Mouse (Mus musculus) intestine, embryonic 16.5 days (tissue): ENCODE data around the gene Dlg2. TPM values are rescaled to one million over a fixed set of nuclear protein-coding genes. Genes with fewer than 3 reads are reported as not detected.
A peak's percentile ranks its signal among the peaks of the same experiment; 100 is the strongest.

Experiments
- ATAC-seq: fragments of 200-750 bp; cut with Nextera tagmentation; 2 replicates; pipeline ENCODE4 v1.8.0; 2017; ENCODE audit warnings: moderate TSS enrichment, moderate library complexity
- H3K27ac ChIP-seq: fragments of 300-500 bp; sonication (generic); 2 replicates; pipeline ENCODE4 v1.5.1; 2014; ENCODE audit warnings: mild to moderate bottlenecking, low read length
- H3K27me3 ChIP-seq: fragments of 300-500 bp; sonication (generic); replicated peaks from 2 replicates; pipeline ENCODE4 v1.6.1; 2014; ENCODE audit warnings: low read length, control low read depth, mixed read lengths; ENCODE audit not compliant: control insufficient read depth, insufficient read depth
- H3K36me3 ChIP-seq: fragments of 300-500 bp; sonication (generic); 2 replicates; pipeline ENCODE4 v1.6.1; 2014; ENCODE audit warnings: low read length, control low read depth; ENCODE audit not compliant: control insufficient read depth, insufficient read depth
- H3K4me1 ChIP-seq: fragments of 300-500 bp; sonication (generic); 2 replicates; pipeline ENCODE4 v1.6.1; 2014; ENCODE audit warnings: low read length, control low read depth, mixed read lengths; ENCODE audit not compliant: control insufficient read depth, insufficient read depth
- H3K4me2 ChIP-seq: fragments of 300-500 bp; sonication (generic); 2 replicates; pipeline ENCODE4 v1.6.1; 2014; ENCODE audit warnings: low read depth, low read length, control low read depth
- H3K4me3 ChIP-seq: fragments of 300-500 bp; sonication (generic); 2 replicates; pipeline ENCODE4 v1.5.1; 2014; ENCODE audit warnings: mild to moderate bottlenecking, low read length
- H3K9ac ChIP-seq: fragments of 300-500 bp; sonication (generic); 2 replicates; pipeline ENCODE4 v1.6.1; 2014; ENCODE audit warnings: low read depth, low read length
- H3K9me3 ChIP-seq: fragments of 300-500 bp; sonication (generic); 2 replicates; pipeline ENCODE4 v1.6.1; 2016; ENCODE audit warnings: low read length, control low read depth; ENCODE audit not compliant: control insufficient read depth
- WGBS: fragments of 180-500 bp; shearing (Covaris S2); extraction: QIAGEN DNeasy Blood & Tissue Kit; methylation state at CpG from one replicate; pipeline ENCODE4 v1.1.7; 2014; 5-methylcytosine and 5-hydroxymethylcytosine counted together
- polyA plus RNA-seq: library from polyadenylated mRNA; unstranded; fragments of >200 nt; fragmentation: Nextera tagmentation; extraction: Ambion mirVana; gene quantifications from 2 replicates; pipeline ENCODE4 v1.2.1, GENCODE M21; 2015

Dlg2 gene
- polyA plus RNA-seq, 1 experiment from 2014 or later, result 3.9 TPM

DNA sequence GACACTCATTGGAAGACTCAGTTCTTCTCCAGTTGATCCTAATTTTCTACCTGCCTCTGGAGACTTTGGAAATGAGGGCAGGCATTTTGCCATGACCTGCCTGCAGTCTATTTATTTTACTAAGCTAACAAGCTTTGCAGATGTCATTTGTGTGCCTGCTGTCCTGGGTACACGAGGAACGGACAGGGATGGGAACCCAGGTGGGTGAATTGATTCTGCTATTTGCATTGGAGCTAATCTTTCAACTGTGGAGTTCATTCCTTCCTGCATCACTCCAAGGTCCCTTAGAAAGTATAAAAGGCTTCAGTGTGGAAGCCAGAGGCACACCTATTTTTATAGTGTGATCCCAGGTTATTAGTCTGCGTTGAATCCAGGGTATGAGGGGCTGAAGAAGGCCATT, 406.3 kb downstream of the Dlg2 start:
- Histone ChIP-seq H3K27me3 (no peaks in the 10 kb centered on the region), H3K27ac (no peak overlapping the region), H3K9ac (no peak overlapping the region), H3K4me1 (peaks cover 3% of the 10 kb centered on the region; the same call in 1 of the 2 replicates), H3K4me3 (no peak overlapping the region), H3K4me2 (no peak overlapping the region), H3K9me3 (no peaks in the 10 kb centered on the region), H3K36me3 (no peaks in the 10 kb centered on the region)
- WGBS, result 42% methylated on average over 3 of the region's 3 CpGs
- no peak for ATAC-seq

DNA sequence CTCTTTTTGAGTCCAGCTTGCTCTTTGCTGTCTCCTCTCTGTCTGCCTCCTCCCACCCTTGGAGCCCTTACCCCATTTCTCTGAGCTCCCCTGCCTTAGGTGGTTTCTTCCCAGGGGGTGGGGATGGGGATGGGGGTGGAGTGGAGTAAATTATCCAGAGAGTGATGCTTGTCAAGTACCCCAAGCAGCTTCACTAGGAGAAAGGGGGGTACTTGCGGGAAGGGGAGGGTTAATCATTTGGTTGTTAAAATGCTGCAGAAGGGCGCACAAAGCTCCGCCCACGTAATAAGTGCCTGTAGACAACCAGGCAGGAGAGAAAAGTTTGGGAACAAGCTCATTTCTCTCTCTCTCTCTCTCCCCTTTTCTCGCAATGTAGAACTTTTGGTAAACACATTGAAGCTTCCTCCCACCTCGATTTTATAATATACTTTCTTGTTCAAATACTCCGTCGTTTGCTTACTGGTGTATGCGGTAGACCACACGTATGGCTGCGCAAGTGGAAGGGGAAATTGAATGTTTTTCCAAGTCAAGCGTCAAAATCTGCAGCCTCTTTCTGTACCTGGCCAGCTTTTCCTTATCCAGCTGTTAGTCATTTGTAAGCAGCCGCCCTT, 410.0 kb downstream of the Dlg2 start:
- H3K4me2 ChIP-seq, result peak overlapping the region; percentile 53

DNA sequence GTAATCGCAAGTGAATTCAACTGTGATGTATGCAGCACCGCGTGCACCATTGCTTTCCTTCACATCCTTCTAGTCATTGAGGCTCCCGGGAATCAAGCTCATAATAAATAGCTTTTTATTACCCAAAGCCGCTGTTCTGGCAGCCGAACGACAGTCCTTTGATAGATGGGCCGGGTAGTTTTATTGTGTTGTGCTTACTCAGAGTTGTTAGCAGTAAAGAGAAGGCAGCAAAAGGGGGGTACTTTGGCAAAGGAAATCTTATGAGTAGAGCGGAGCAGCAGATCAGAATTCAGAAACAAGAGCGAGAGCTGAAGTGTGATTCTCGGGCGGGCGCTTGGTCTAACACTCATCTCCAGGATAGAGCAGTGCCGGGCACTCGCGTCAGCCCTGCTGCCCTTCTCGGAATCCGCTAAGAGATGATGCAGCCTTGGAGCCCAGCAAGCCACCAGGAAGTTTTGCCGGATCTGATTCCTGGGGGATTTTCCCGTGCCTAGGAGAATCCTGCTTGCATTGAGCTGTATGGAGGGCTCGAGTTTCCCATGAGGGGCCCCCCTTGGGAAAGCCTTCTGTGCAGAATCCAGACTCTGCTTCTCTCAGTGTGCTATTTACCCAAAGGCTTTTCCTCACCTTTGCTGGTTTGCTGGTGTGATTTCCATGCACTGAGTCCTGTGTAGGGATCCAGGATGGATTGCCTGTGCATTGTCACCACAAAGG, 410.7 kb downstream of the Dlg2 start:
- H3K27ac ChIP-seq, result no peak overlapping the region
- H3K27me3 ChIP-seq, result no peaks in the 10 kb centered on the region
- no peaks in the 10 kb centered on the region for H3K36me3 ChIP-seq
- H3K9ac ChIP-seq, result peak overlapping the region; percentile 30; the same call in 1 of the 2 replicates
- H3K4me1 ChIP-seq, result peaks cover 3% of the 10 kb centered on the region; the same call in 1 of the 2 replicates
- ATAC-seq, result peak; percentile 68
- H3K4me3 ChIP-seq, result peak overlapping the region; percentile 29
- H3K4me2 ChIP-seq, result peak overlapping the region; percentile 53
- H3K9me3 ChIP-seq, result no peaks in the 10 kb centered on the region
- WGBS, result under 1% methylated on average over 21 of the region's 21 CpGs

More for the DNA sequence above, 410.0 kb downstream of the Dlg2 start:
- Histone ChIP-seq H3K4me1 (peaks cover 3% of the 10 kb centered on the region; the same call in 1 of the 2 replicates), H3K9me3 (no peaks in the 10 kb centered on the region), H3K9ac (no peak overlapping the region), H3K4me3 (peak overlapping the region; percentile 29), H3K36me3 (no peaks in the 10 kb centered on the region), H3K27ac (no peak overlapping the region), H3K27me3 (no peaks in the 10 kb centered on the region)
- ATAC-seq, result no peak
- under 1% methylated on average over 13 of the region's 13 CpGs for WGBS

DNA sequence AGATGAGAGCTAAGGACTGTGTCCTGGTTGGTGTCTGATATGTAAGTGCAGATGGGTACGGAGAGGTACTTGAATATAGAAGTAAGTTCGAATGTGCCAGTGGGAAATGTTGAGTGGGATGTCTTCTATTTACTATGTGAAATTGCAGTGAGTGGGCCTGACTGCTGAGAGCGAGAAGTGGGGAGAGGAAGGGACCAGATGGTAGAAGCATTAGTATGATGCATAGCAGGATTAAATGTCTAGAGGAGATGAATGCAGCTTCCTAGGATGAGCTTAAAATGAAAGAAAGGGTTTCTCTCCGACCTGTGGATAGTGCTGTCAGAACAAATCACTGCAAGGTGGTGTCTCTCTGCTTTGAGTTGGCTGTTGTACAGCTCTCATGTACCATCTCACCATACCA, 451.0 kb downstream of the Dlg2 start:
- Histone ChIP-seq H3K9me3 (no peaks in the 10 kb centered on the region), H3K4me1 (no peaks in the 10 kb centered on the region), H3K4me3 (no peak overlapping the region), H3K27ac (no peak overlapping the region), H3K4me2 (no peak overlapping the region), H3K9ac (no peak overlapping the region), H3K36me3 (no peaks in the 10 kb centered on the region), H3K27me3 (no peaks in the 10 kb centered on the region)
- no peak for ATAC-seq
- WGBS, result 78% methylated on average over 4 of the region's 4 CpGs

DNA sequence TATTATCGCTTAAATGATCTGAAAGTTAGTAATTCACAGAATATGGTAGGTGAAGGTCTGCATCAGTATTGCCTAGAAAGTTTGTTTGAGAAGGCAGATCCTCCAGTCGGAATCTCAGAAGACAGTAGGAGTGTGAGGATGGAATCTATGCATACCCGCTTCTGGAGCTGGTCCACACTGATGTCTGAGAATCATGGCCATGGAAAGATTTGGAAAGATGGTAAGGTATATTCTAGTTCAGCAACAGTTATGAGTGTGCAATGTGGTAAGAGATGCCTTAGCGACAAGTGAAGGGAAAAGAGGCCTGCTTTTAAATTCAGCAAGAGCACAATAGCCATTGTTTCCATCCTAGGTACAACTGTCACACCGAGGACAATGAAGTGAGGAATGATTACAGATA, 464.3 kb downstream of the Dlg2 start:
- Histone ChIP-seq H3K4me2 (no peak overlapping the region), H3K9ac (no peak overlapping the region), H3K36me3 (no peaks in the 10 kb centered on the region), H3K9me3 (no peaks in the 10 kb centered on the region), H3K27ac (no peak overlapping the region), H3K4me3 (no peak overlapping the region), H3K27me3 (no peaks in the 10 kb centered on the region), H3K4me1 (no peaks in the 10 kb centered on the region)
- no peak for ATAC-seq
- 81% methylated on average over 5 of the region's 5 CpGs for WGBS

DNA sequence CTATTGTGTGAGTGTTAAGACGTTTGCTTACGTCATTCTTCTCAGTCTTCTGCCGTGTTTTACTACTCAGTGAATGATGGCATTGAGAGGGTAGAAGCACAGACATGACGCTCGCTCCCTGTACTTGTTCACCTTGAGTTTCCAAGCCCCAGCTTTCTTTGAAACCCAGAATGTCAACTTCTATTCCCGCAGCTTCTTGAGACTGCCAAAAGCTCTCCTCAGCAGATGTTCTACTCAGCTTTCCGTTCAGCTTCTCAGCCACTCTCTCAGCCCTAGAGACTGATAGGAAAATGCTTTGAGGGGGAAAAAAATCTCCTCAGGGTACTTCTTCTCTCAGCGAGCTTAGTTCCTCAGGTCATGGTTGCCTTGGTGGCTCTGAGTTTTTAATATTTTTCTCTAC, 470.6 kb downstream of the Dlg2 start:
- 60% methylated on average over 8 of the region's 8 CpGs for WGBS
- Histone ChIP-seq H3K4me3 (no peak overlapping the region), H3K36me3 (no peaks in the 10 kb centered on the region), H3K27me3 (no peaks in the 10 kb centered on the region), H3K4me1 (no peaks in the 10 kb centered on the region), H3K4me2 (no peak overlapping the region), H3K9ac (no peak overlapping the region), H3K27ac (no peak overlapping the region), H3K9me3 (no peaks in the 10 kb centered on the region)
- ATAC-seq, result no peak

DNA sequence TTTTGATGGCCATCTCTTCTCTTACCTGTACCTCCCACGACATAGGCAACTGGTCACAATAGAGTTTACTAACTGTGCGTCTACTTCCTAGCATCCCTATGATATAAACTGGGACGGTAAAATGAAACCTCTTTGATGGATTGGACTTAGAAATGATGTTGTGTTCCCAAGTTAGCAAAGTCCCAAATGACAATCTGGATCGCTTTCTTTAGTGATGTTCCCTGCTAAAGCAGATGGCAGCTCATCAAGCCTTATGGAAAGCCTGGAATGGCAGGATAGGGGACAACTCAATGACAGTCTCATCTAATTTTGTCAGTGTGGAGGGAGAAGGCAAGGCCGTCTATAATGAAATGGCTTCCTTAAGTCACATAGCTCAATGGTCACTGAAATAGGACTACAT, 472.7 kb downstream of the Dlg2 start:
- Histone ChIP-seq H3K36me3 (no peaks in the 10 kb centered on the region), H3K27ac (no peak overlapping the region), H3K4me2 (no peak overlapping the region), H3K27me3 (no peaks in the 10 kb centered on the region), H3K4me1 (no peaks in the 10 kb centered on the region), H3K9ac (no peak overlapping the region), H3K9me3 (no peaks in the 10 kb centered on the region), H3K4me3 (no peak overlapping the region)
- 87% methylated on average over 5 of the region's 5 CpGs for WGBS
- ATAC-seq, result no peak

DNA sequence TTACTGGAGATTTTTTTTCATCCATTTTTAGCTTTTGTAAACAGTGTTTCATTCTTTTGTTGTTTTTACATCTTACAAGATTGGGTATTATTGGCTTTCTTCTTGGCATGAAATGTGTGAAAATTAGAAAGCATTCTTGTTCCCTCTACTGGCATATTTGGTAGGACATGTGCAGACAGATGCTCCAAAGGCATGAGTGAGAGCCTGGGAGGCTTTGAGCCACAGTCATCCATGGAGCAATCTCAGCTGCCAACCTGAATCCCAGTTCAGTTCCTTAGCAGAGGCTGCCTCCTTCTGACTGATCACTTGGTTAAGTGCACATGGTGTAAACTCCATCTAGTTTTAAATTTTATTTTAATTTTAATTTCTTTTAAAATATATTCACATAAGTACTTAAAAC, 500.8 kb downstream of the Dlg2 start:
- no peak for ATAC-seq
- Histone ChIP-seq H3K9ac (no peak overlapping the region), H3K9me3 (no peaks in the 10 kb centered on the region), H3K27ac (no peak overlapping the region), H3K4me2 (no peak overlapping the region), H3K4me1 (no peaks in the 10 kb centered on the region), H3K4me3 (no peak overlapping the region), H3K36me3 (no peaks in the 10 kb centered on the region), H3K27me3 (no peaks in the 10 kb centered on the region)

DNA sequence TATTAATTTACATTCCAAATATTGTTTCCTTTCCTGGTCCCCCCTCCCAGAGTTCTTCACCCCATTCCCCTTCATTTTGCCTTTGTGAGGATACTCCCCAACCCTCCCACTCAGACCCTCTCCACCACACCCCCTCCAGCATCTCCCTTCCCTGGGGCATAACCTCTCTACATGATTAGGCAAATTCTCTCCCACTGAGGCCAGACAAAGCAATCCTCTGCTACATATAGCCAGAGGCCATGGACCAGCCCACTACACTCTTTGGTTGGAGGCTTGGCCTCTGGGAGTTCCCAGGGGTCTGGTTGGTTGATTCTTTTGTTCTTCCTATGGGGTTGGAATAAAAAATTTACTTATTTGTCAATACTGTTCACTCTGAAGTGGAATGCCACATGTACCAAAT, 505.6 kb downstream of the Dlg2 start:
- Histone ChIP-seq H3K27ac (no peak overlapping the region), H3K4me1 (no peaks in the 10 kb centered on the region), H3K9ac (no peak overlapping the region), H3K4me3 (no peak overlapping the region), H3K4me2 (no peak overlapping the region), H3K36me3 (no peaks in the 10 kb centered on the region), H3K9me3 (no peaks in the 10 kb centered on the region), H3K27me3 (no peaks in the 10 kb centered on the region)
- no peak for ATAC-seq

DNA sequence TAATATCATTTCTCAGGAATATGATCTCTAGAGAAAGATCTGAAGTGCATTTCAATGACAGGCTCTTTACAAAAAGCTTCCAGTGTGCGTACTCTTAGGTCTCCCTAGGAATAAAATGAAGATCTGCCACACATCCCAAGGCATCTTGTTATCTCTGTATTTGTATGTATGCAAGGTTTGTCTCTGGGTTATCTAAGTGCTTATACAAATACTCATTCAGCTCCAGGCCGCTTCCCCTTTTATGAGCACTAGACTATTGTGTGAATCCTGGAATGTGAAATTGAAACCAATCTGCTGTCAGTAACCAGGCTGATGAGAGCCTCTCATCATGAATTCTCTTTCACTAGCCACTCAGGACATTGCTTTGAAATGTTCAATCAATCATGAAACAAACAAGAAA, 534.2 kb downstream of the Dlg2 start:
- no peak for ATAC-seq
- no peaks in the 10 kb centered on the region for H3K36me3 ChIP-seq
- no peaks in the 10 kb centered on the region for H3K27me3 ChIP-seq
- H3K27ac ChIP-seq, result no peak overlapping the region
- WGBS, result 57% methylated on average over 2 of the region's 2 CpGs
- no peaks in the 10 kb centered on the region for H3K4me1 ChIP-seq
- H3K9me3 ChIP-seq, result no peaks in the 10 kb centered on the region
- no peak overlapping the region for H3K4me2 ChIP-seq
- H3K4me3 ChIP-seq, result no peak overlapping the region
- no peak overlapping the region for H3K9ac ChIP-seq
